Mouse (Mus musculus) neural tube, embryonic 13.5 days (tissue): ENCODE measurements around the gene Meox1. TPM values are rescaled to one million over a fixed set of nuclear protein-coding genes. Genes with fewer than 3 reads are reported as not detected.

Experiments used
- ATAC-seq: fragments of 200-750 bp; cut with Nextera tagmentation; 2 replicates; pipeline ENCODE4 v1.8.0; 2017; ENCODE audit warnings: low read depth, mild to moderate bottlenecking, moderate TSS enrichment, moderate library complexity
- H3K27ac ChIP-seq: fragments of 300-500 bp; sonication (generic); replicated peaks from 2 replicates; pipeline ENCODE4 v1.5.1; 2015; ENCODE audit warnings: moderate library complexity, mild to moderate bottlenecking, inconsistent platforms
- H3K27me3 ChIP-seq: fragments of 300-500 bp; sonication (generic); 2 replicates; pipeline ENCODE4 v1.6.1; 2015; ENCODE audit warnings: mild to moderate bottlenecking, inconsistent platforms
- H3K36me3 ChIP-seq: fragments of 300-500 bp; sonication (generic); 2 replicates; pipeline ENCODE4 v1.6.1; 2015; ENCODE audit warnings: mild to moderate bottlenecking, inconsistent platforms
- H3K4me1 ChIP-seq: fragments of 300-500 bp; sonication (generic); replicated peaks from 2 replicates; pipeline ENCODE4 v1.6.1; 2015; ENCODE audit warnings: inconsistent platforms
- H3K4me2 ChIP-seq: fragments of 300-500 bp; sonication (generic); 2 replicates; pipeline ENCODE4 v1.6.1; 2015; ENCODE audit warnings: inconsistent platforms, mild to moderate bottlenecking, moderate library complexity
- H3K4me3 ChIP-seq: fragments of 300-500 bp; sonication (generic); 2 replicates; pipeline ENCODE4 v1.5.1; 2015; ENCODE audit warnings: mild to moderate bottlenecking, inconsistent platforms
- H3K9ac ChIP-seq: fragments of 300-500 bp; sonication (generic); 2 replicates; pipeline ENCODE4 v1.6.1; 2015; ENCODE audit warnings: moderate library complexity, mild to moderate bottlenecking, inconsistent platforms
- H3K9me3 ChIP-seq: fragments of 300-500 bp; sonication (generic); 2 replicates; pipeline ENCODE4 v1.6.1; 2016; ENCODE audit warnings: inconsistent platforms
- WGBS: fragments of 180-500 bp; shearing (Covaris S2); methylation state at CpG from one replicate; pipeline ENCODE4 v1.1.7; 2015; 5-methylcytosine and 5-hydroxymethylcytosine counted together
- polyA plus RNA-seq: library from polyadenylated mRNA; unstranded; fragments of >200 nt; fragmentation: Nextera tagmentation; extraction: Ambion mirVana; gene quantifications from 2 replicates; pipeline ENCODE4 v1.2.1, GENCODE M21; 2015

Meox1 gene
- polyA plus RNA-seq, 1 experiment from 2014 or later = 1.4 TPM

DNA sequence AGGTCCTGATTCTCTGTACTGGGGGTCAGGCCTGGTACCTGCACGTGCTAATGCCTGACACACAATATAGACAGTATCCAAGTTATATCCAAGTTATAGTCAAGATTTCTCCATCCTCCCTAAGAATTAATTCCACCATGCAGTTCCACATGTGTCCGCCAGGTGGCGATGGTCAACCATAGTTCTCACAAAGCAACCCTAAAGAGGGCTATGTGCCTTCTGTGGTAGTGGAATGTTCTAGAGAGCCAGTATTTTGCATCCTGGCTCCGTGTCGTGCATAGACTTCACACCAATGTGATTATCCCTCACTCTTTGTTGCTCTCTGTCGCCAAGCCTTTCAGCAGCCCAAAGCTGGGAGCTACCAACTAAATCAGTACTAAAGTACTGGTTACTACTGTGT, 25.5 kb upstream of the Meox1 start:
- H3K9ac ChIP-seq = no peak overlapping the region
- WGBS = under 1% methylated on average over 6 of the region's 6 CpGs
- H3K4me3 ChIP-seq = no peak overlapping the region
- no peak overlapping the region for H3K4me2 ChIP-seq
- H3K4me1 ChIP-seq = no peaks in the 10 kb centered on the region
- no peak overlapping the region for H3K27ac ChIP-seq
- no peaks in the 10 kb centered on the region for H3K9me3 ChIP-seq
- H3K27me3 ChIP-seq = peaks cover 26% of the 10 kb centered on the region
- no peaks in the 10 kb centered on the region for H3K36me3 ChIP-seq
- no peak for ATAC-seq

DNA sequence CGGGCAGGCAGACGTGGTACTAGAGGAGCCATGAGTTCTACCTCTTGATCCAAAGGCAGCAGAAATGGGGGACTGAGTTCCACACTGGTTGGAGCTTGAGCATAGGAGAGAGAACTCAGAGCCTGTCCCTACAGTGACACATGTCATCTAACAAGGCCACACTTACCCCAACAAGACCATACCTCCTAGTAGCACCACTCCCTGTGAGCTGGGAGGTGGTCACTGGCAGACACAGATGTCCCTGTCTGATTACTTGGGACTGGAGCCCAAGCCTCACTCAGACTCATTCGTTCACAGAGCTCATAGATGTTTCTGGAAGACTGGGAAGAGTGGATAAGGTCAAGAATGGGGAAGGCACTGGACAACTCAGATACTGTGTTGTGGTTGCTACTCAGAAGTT, 24.4 kb upstream of the Meox1 start:
- Histone ChIP-seq H3K9me3 (no peaks in the 10 kb centered on the region), H3K27me3 (peaks cover 28% of the 10 kb centered on the region), H3K4me3 (no peak overlapping the region), H3K4me2 (no peak overlapping the region), H3K9ac (no peak overlapping the region), H3K36me3 (no peaks in the 10 kb centered on the region), H3K27ac (no peak overlapping the region), H3K4me1 (no peaks in the 10 kb centered on the region)
- no peak for ATAC-seq
- WGBS = 80% methylated on average over 3 of the region's 3 CpGs

DNA sequence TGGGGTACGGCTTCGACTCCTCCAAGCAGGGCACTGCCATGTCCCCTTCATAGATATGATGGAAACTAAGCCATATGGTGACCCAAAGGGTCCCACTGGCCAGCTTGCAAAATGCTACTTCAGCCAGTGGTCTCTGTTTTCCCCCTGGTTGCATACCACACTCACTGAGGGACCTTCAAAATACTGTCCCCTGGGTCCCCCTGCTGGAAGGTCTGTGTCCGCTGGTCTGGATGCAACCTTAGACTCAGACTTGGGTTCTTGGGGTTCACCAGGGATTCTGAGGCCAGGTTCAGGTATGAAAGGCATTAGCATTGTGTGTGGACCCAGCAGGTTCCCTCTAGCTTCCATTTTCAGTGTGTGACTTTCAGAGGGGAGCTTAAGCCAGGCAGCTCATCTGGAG, 22.6 kb upstream of the Meox1 start:
- Histone ChIP-seq H3K36me3 (no peaks in the 10 kb centered on the region), H3K4me1 (no peaks in the 10 kb centered on the region), H3K27me3 (peaks cover 35% of the 10 kb centered on the region), H3K27ac (no peak overlapping the region), H3K4me3 (no peak overlapping the region), H3K9me3 (no peaks in the 10 kb centered on the region), H3K4me2 (no peak overlapping the region), H3K9ac (no peak overlapping the region)
- ATAC-seq = no peak
- 67% methylated on average over 3 of the region's 3 CpGs for WGBS

DNA sequence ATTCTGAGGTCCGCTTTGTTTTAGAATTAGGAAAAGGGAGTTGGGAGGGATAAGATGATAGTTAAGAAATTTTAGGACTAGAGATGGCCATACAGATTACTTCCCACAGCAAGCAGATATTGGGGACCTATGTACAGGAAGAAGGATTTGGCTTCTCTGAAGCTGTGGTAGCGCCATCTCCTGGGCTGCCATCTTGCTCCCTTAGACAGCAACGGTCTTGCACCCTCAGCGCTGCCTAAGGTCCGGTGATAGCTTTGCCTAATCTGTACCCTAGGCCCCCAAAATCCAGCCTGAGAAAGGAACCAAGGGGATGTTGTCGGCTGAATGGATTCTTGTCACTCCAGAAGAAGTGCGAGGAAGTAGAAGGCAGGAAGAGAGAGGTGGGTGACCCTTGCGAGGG, 19.4 kb upstream of the Meox1 start:
- Histone ChIP-seq H3K4me2 (no peak overlapping the region), H3K4me3 (no peak overlapping the region), H3K27ac (no peak overlapping the region), H3K36me3 (no peaks in the 10 kb centered on the region), H3K9me3 (no peaks in the 10 kb centered on the region), H3K4me1 (no peaks in the 10 kb centered on the region), H3K9ac (no peak overlapping the region), H3K27me3 (peaks cover 37% of the 10 kb centered on the region)
- ATAC-seq = no peak
- WGBS = 57% methylated on average over 8 of the region's 8 CpGs

DNA sequence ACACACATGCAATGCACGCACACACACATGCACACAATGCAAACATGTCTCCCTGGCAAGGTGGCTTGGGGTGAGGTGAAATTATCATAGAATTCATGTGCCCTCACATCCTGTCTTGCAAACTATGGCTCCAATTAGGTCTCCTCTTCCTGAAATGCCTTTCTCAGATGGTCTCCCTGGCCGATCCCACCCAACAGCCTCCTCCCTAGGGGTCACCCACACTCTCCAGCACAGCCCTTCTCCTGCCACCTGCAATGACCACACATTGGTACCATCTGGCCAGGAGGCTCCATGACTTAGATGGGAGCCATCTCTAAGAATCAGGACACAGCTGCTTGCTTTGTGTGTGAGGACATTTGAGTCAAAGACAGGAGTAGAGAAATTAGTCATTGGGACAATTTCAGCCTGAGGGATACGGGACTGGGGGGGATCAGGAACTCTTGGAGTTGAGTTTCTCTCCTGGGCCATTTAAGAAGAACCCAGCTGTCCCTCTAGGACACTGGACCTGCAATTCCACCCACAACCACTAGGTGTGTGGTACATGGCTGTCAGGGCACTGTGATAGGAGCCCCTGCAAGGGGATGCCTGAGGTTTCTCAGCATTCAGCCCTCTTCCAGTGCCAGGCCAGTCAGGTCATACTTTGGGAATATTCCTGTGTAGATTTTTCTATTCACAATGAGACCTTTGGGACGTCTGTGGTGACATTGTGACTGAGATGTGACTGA, 17.8 kb upstream of the Meox1 start:
- no peak overlapping the region for H3K9ac ChIP-seq
- H3K9me3 ChIP-seq = no peaks in the 10 kb centered on the region
- H3K36me3 ChIP-seq = no peaks in the 10 kb centered on the region
- H3K27me3 ChIP-seq = peaks cover 32% of the 10 kb centered on the region
- H3K4me3 ChIP-seq = no peak overlapping the region
- H3K4me2 ChIP-seq = no peak overlapping the region
- H3K4me1 ChIP-seq = no peaks in the 10 kb centered on the region
- H3K27ac ChIP-seq = no peak overlapping the region
- 72% methylated on average over 4 of the region's 4 CpGs for WGBS
- no peak for ATAC-seq

DNA sequence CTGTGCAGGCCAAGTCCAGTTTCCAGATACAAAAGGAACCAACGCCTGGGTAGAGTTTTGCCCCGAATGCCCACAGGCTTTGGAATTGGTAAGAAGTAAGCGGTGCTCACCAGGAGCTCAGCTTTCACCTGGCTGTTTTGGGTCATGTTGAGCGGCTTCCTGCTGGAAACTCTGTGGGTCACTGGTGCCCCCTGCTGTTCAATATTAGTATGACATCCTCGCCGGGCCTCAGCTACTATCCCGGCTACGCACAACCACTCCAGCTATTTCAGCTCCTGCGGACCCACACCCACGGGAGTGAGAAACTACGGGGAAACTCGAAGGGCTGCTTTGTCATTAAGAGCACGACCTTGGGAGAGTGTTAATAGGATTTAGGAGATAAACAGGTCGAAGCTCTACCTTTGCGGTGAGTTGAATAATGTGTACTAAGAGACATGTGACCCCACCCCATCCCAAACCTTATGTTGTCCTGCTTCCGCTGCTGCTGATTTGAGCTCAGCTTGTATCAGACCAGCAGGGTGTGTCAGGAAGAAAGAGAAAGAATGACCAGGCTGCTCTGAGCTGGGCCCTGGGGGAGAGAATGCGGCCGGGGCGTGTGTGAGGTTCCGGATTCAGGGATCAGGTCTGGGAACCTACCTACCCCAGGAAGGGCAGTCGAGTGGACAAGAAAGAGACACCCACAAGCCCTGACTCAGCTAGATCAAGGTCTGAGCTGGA, 16.2 kb upstream of the Meox1 start:
- ATAC-seq = peak; percentile 38; the same call in 1 of the 2 replicates
- Histone ChIP-seq H3K36me3 (no peaks in the 10 kb centered on the region), H3K9ac (no peak overlapping the region), H3K9me3 (no peaks in the 10 kb centered on the region), H3K4me2 (no peak overlapping the region), H3K4me3 (no peak overlapping the region), H3K4me1 (0 out of 2 replicates have a peak, but pooled peaks cover 3% of the 10 kb centered on the region), H3K27me3 (peaks cover 21% of the 10 kb centered on the region), H3K27ac (no peak overlapping the region)
- WGBS = 29% methylated on average over 21 of the region's 21 CpGs

DNA sequence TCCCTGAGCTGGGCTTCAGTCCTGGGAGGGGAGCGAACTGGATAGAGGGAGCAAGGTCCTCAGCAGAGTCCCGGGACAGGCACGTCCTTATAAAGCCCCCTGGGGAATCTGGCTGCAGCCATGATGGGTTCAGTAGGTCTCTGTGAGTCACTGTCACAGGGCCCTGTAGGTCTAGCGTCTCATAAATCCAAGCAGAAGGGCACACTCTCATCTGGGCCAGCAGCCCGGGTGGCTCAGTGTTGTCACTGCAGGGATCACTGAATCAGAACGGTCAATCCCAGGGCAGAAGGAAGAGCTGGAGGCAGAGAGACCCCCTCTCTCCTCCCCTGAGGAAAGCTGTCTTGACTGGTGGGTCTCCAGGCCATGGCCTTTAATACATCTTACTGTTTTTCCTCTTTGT, 14.6 kb upstream of the Meox1 start:
- Histone ChIP-seq H3K9ac (no peak overlapping the region), H3K27ac (no peak overlapping the region), H3K4me1 (peaks cover 9% of the 10 kb centered on the region), H3K36me3 (no peaks in the 10 kb centered on the region), H3K4me3 (no peak overlapping the region), H3K9me3 (no peaks in the 10 kb centered on the region), H3K27me3 (peaks cover 20% of the 10 kb centered on the region), H3K4me2 (no peak overlapping the region)
- no peak for ATAC-seq
- 41% methylated on average over 6 of the region's 6 CpGs for WGBS

DNA sequence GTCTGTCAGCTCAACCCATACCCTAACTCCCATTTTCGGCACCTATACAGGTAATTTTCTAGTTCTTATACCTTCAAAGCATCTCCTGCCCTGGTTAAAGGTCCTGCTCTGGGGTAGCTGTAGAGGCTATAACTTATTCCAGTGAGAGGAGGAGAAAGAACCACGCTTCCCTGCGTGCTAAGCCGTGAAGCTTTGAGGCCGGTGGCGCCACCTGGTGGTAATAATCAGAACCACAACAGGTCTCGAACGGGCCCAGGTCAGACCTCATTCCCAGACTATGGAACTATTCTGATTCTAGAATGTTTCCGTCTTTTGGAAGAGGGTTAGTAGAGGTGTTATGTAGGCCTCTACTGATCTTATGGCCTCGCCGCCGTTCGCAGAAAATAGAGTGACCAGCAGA, 10.9 kb upstream of the Meox1 start:
- Histone ChIP-seq H3K36me3 (no peaks in the 10 kb centered on the region), H3K4me2 (no peak overlapping the region), H3K27me3 (peaks cover 8% of the 10 kb centered on the region; the same call in 1 of the 2 replicates), H3K4me1 (peaks cover 22% of the 10 kb centered on the region), H3K4me3 (no peak overlapping the region), H3K27ac (no peak overlapping the region), H3K9me3 (no peaks in the 10 kb centered on the region), H3K9ac (no peak overlapping the region)
- WGBS = 28% methylated on average over 13 of the region's 13 CpGs
- ATAC-seq = peak; percentile 33; the same call in 1 of the 2 replicates

DNA sequence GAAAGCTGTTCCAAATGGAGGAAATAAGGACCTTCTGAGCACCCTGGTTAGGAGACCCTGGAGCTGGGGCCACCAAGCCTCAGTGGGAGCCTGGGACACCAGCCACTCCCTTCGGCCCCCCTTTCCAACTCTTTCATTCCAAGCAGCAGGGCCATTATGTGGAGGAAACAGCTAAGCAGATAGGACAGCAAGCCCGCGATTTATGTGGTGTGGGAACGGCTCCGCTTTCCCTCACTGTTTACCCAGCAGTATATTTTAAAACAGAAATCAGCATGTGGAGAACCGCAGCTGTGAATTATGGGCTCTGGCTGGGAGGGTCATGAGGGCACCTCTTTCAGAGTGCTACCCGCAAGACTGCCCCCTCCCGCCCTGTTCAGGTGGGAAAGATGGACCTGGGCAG, 7.1 kb upstream of the Meox1 start:
- H3K4me2 ChIP-seq = no peak overlapping the region
- H3K36me3 ChIP-seq = no peaks in the 10 kb centered on the region
- peaks cover 30% of the 10 kb centered on the region for H3K4me1 ChIP-seq
- no peaks in the 10 kb centered on the region for H3K9me3 ChIP-seq
- H3K9ac ChIP-seq = no peak overlapping the region
- no peaks in the 10 kb centered on the region for H3K27me3 ChIP-seq
- WGBS = 39% methylated on average over 8 of the region's 8 CpGs
- no peak overlapping the region for H3K27ac ChIP-seq
- ATAC-seq = no peak
- H3K4me3 ChIP-seq = no peak overlapping the region

DNA sequence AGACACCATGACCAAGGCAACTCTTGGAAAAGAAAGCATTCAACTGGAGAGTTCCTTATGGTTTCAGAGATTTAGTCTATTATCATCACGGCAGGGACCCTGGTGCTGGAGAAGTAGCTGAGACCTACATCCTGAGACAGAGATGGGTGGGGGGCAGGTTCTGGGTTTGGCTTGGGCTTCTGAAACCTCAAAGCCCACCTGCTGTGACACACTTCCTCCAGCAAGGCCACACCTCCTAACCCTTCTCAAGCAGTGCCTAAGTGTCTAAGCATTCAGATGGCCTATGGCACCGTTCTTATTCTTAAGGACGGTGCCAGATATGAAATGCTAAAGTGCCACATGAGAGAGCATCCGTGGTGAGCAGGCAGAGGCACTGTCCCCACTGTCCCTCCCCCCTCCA, 4.2 kb upstream of the Meox1 start:
- Histone ChIP-seq H3K27ac (no peak overlapping the region), H3K4me2 (no peak overlapping the region), H3K9me3 (no peaks in the 10 kb centered on the region), H3K4me1 (peaks cover 23% of the 10 kb centered on the region), H3K4me3 (no peak overlapping the region), H3K36me3 (no peaks in the 10 kb centered on the region), H3K9ac (no peak overlapping the region), H3K27me3 (peaks cover 16% of the 10 kb centered on the region)
- ATAC-seq = no peak
- 92% methylated on average over 4 of the region's 4 CpGs for WGBS

DNA sequence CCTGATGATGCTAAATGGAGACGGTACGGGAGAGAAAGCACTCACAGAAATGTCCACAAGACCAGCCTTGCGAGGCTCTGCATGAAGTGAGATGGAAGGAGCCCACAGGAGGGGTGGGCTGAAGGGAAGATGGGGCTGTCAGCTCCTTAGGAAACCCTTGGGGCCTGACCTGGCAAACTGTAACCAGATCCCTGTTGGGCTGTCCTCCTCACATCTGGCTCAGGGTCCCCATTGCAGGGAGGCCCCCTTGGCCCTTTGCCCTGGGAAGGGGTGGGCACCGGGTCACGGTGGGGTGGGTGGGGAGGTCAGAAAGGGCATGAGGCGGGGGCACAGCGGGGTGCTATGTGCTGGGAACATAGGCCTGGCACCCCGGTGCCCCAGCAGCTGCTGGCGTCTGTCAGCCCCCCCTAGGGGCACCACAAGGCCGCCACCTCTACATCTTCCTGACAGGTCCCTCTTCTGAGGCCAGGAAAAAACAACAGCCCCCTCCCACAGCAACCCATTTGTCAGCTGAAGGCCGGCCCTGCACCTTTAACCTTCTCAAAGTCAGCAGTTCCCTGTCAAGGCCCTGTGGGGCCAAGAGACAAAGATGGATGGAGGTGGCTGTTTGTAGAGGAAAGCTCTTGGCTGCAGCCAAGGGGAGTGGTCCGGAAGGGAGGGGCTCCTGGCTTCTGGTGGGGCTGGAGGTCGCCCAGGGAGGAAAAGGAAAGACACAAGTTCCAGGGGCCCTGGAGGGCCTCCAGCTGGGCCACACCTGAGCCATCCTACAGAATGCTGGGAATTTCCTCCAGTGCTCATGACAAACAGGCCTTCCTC, 2.6 kb upstream of the Meox1 start:
- Histone ChIP-seq H3K4me2 (no peak overlapping the region), H3K4me1 (peaks cover 24% of the 10 kb centered on the region), H3K9ac (0 out of 2 replicates have a peak overlapping the region, but pooled peaks have one; percentile 8), H3K9me3 (no peaks in the 10 kb centered on the region), H3K27ac (no peak overlapping the region), H3K36me3 (no peaks in the 10 kb centered on the region), H3K27me3 (peaks cover 31% of the 10 kb centered on the region), H3K4me3 (no peak overlapping the region)
- no peak for ATAC-seq
- 17% methylated on average over 13 of the region's 13 CpGs for WGBS

DNA sequence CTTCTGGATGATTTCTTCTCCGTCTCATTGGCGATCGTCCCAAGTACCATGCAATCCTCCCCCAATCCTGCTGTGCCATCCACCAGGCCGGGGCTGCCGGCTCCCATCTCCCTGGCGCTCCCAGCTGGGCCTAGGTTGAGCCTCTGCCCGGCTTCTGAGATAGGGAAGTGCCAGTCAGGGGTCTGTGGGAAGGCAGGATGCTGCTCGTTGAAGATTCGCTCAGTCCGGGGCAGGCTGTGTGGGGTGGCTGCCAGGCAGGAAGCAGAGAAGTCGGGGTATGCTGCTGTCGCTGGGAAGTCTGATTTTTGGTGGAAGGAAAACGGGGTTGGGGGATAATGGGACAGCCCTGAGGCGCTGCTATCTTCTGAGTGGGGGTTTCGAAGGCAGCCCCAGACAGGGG, 614 bp downstream of the Meox1 start:
- ATAC-seq = no peak
- 42% methylated on average over 15 of the region's 15 CpGs for WGBS
- Histone ChIP-seq H3K36me3 (no peaks in the 10 kb centered on the region), H3K4me3 (no peak overlapping the region), H3K4me2 (no peak overlapping the region; the same call in 1 of the 2 replicates), H3K27ac (no peak overlapping the region), H3K9me3 (no peaks in the 10 kb centered on the region), H3K4me1 (peaks cover 45% of the 10 kb centered on the region), H3K9ac (peak overlapping the region; percentile 43; the same call in 1 of the 2 replicates), H3K27me3 (peaks cover 31% of the 10 kb centered on the region)
